Mouse (Mus musculus): ENCODE results near the gene Tnrc6c. TPM values are rescaled to one million over a fixed set of nuclear protein-coding genes. Genes with fewer than 3 reads are reported as not detected.

Gene Tnrc6c
- 7.4 and 8.2 TPM in 2 replicates for polyA plus RNA-seq (2015; fragmentation: Nextera tagmentation; extraction: Ambion mirVana)

DNA sequence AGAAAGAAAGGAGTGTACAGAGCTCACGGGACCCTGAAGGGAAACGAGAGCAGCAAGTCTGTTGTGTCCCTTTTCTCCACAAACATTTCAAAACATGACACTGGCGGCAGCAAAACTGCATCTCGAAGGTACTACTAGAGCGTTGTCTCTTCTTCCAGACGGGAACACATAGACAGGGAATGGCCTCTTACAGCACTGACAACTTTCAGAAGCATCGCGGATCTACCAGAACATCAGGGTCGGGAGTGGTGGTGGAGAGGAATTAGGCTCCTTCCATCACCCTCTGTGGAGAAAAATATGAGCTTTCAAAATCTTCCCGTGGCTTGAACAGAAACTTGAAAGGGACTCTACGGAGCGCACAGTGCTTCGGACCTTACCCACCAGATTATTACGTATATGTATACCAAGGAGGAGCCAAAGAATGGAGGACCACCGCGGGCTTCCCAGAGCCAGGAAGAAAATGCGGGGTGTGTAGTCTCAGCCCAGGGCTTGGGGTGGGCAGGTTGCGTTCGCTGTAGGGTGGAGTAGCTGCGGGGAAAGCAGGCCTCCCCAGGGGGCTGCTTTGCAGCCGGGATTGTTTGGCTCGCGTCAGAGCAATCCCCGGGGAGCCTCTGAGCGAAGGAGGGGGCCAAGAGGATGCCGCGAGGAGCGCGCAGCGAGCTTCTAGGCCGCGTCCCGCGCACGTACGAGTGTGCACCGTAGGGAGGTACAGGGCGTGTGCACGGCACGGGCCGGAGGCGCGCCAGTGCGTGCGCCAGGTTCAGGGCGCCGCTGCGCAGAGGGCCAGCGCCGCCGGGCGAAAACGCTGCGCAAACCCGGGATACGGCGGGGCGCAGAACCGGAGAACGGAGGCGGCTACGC, at the start of gene Tnrc6c:
TSS of gene Tnrc6c (plus strand) at position 799 of the 861 bp plus-strand sequence.

DNA sequence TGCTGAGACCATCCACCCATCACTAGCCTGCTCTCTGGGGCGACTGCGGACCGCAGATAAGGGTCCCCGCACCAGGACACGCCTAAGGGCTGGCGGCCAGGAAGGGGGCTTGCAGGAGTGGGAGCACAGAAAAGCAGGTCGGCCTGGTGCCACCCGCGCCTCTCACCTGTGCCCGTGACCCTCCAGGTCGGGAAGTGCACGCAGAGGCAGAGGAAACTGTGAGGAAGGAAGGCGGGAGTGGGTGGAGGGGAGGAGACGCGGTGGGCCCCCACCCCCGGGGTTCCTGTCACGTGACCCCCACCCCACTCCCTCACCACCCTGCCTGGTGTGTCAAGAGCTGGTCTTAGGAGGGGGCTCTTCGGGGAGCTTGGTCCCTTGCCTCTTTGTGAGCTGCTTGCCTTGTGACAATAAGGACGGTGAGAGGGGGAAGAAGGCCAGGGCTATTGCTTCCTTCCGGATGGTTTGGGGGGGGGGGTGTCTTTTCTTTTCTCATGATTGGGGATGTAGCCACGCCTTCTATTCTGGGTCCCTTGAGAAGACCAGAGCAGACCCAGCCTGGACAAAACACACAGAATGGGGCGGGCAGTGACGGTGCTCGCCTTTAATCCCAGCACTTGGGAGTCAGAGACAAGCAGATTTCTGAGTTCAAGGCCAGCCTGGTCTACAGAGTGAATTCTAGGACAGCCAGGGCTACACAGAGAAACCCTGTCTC, 128.1 kb downstream of the Tnrc6c start, which contains the start of the genes Tmc8 and Tmc6:
TSS of gene Tmc8 (plus strand) at position 84 of the 712 bp plus-strand sequence.
TSS of gene Tmc6 (minus strand) at position 206 of the 712 bp plus-strand sequence.

DNA sequence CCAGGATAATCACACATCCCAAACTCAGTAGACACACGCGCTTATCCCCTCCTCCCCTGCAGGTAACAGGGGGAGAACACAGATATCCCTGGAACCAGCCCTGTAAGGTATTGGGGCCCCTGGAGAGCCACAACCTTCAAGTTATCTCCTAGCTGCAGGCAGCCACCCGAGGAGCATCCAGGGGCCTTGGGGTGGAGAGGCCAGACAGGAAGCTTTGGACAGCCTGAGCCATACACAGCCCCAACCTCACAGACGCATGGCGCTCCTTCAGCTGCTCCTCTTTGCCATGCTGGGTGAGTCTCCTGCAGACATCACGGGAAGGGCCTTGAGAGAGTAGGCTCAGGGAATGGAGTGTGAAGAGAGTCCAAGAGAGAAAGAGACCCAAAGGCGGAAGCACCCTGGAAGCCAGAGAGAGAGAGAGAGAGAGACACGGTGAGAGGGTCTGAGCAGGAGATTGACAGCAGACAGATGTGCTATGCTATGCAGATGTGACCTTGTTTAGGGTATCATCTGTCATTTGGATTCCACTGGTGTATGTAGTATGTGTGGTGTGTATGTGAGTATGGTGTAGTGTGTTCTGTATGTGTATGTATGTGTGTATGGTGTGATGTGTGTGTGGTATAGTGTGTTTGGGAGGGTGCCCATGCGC, 143.5 kb downstream of the Tnrc6c start, which contains the start of gene 6030468B19Rik:
TSS of gene 6030468B19Rik (plus strand) at position 150 of the 649 bp plus-strand sequence.

DNA sequence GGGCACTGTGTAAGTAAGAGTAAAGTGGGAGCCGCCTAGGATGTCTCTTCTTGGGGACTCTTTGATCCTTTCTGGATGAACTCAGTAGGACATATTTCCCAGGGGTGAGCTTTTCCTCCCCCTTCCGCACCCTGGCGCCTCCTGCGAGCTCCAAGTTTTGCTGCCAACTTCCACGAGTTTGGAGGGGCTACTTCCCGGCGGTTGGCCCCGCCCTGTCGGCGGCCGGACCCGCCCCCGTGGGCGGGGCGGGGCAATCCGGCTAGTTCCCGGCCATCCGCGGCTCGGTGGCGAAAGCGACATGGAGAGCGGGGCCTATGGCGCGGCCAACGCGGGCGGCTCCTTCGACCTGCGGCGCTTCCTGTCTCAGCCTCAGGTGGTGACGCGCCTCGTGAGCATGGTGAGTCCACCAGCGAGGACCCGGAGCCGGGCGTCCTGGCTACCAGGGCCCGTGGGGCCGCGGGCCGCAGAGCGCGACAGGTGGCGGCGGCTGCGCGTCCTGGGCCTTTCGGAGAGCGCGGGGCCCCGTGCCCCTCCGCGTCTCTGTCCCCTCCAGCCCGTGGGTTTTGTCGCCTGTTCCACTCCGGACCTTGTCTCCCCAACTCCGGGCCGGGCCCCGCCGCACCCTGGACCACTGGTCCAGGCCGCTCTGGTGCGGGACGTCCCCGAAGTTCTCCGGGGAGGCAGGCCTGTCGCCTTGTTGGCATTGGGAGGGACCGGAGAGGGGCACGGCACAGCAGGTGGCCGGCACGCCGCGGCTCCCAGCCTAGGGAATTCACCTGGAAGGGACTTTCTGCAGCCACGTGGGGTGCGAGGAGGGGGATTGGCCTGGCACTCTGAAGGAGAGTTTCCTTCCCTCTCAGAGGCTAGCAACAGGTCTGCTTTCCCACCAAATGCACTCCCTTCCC, 155.6 kb downstream of the Tnrc6c start, which contains the start of the genes Gm20708 and Syngr2:
TSS of gene Gm20708 (plus strand) at position 262 of the 905 bp plus-strand sequence.
TSS of gene Syngr2 (plus strand) at position 262 of the 905 bp plus-strand sequence.

Other genes with a start within 250 kb of the Tnrc6c start
- gene Gm11733, start 169.9 kb upstream of the Tnrc6c start, polyA plus RNA-seq (2015; fragmentation: Nextera tagmentation; extraction: Ambion mirVana) = 0.06 TPM in 1 of 2 replicates, not detected in the other
- 0.63 and 0.85 TPM in 2 replicates for gene Tmc8, start 127.8 kb downstream of the Tnrc6c start, polyA plus RNA-seq (2015; fragmentation: Nextera tagmentation; extraction: Ambion mirVana)
- 10.6 and 11.1 TPM in 2 replicates for gene Tmc6, start 127.9 kb downstream of the Tnrc6c start, polyA plus RNA-seq (2015; fragmentation: Nextera tagmentation; extraction: Ambion mirVana)
- gene 6030468B19Rik, start 143.4 kb downstream of the Tnrc6c start, polyA plus RNA-seq (2015; fragmentation: Nextera tagmentation; extraction: Ambion mirVana) = 0.12 TPM in 1 of 2 replicates, not detected in the other
- 0.38 and 1.5 TPM in 2 replicates for gene Gm20708, start 155.4 kb downstream of the Tnrc6c start, polyA plus RNA-seq (2015; fragmentation: Nextera tagmentation; extraction: Ambion mirVana)
- gene Syngr2, start 155.4 kb downstream of the Tnrc6c start, polyA plus RNA-seq (2015; fragmentation: Nextera tagmentation; extraction: Ambion mirVana) = 117 and 118 TPM in 2 replicates
- gene Afmid, start 171.6 kb downstream of the Tnrc6c start, polyA plus RNA-seq (2015; fragmentation: Nextera tagmentation; extraction: Ambion mirVana) = 9.3 and 9.4 TPM in 2 replicates
- 32.0 and 40.5 TPM in 2 replicates for gene Tk1, start 171.8 kb downstream of the Tnrc6c start, polyA plus RNA-seq (2015; fragmentation: Nextera tagmentation; extraction: Ambion mirVana)
- 59.5 and 67.7 TPM in 2 replicates for gene Birc5, start 195.0 kb downstream of the Tnrc6c start, polyA plus RNA-seq (2015; fragmentation: Nextera tagmentation; extraction: Ambion mirVana)
- not detected in 2 replicates for gene Tmem235, start 206.5 kb downstream of the Tnrc6c start, polyA plus RNA-seq (2015; fragmentation: Nextera tagmentation; extraction: Ambion mirVana)
- gene Tha1, start 219.2 kb downstream of the Tnrc6c start, polyA plus RNA-seq (2015; fragmentation: Nextera tagmentation; extraction: Ambion mirVana) = 4.6 and 7.0 TPM in 2 replicates

Measured in skeletal muscle tissue, postnatal 0 days (tissue).